Mouse (Mus musculus) MEL (cell line): ENCODE measurements around the gene Dcp1a.

Source experiments
- CHD2 ChIP-seq: IDR thresholded peaks from 2 replicates; pipeline ENCODE4 v1.6.1; 2011; ENCODE audit warnings: low read length, improper control_type of control experiment
- CTCF ChIP-seq, 3 experiments: IDR thresholded peaks in 2 of 3; conservative IDR thresholded peaks in 1 of 3; 2 replicates each; pipeline ENCODE4 v1.5.1; 2011 to 2012; ENCODE audit warnings: low read length in 3 of 3, low read depth in 2 of 3, mild to moderate bottlenecking in 2 of 3, improper control_type of control experiment in 1 of 3, inconsistent platforms in 1 of 3, mixed read lengths in 1 of 3, moderate library complexity in 1 of 3; ENCODE audit not compliant: control insufficient read depth in 1 of 3, insufficient read depth in 1 of 3, poor library complexity in 1 of 3, severe bottlenecking in 1 of 3
- E2F4 ChIP-seq: IDR thresholded peaks from 2 replicates; pipeline ENCODE4 v1.6.1; 2011; ENCODE audit warnings: low read depth, low read length, improper control_type of control experiment, borderline replicate concordance
- EP300 ChIP-seq, 2 experiments: IDR thresholded peaks; 2 replicates each; pipeline ENCODE4 v1.6.1; 2011; ENCODE audit warnings: improper control_type of control experiment in 2 of 2, low read length in 2 of 2, low read depth in 1 of 2, mild to moderate bottlenecking in 1 of 2
- KAT2A ChIP-seq: conservative IDR thresholded peaks from 2 replicates; pipeline ENCODE4 v1.6.1; 2012; ENCODE audit warnings: low read depth, low read length, improper control_type of control experiment, inconsistent platforms
- POLR2A ChIP-seq, 2 experiments: IDR thresholded peaks; 2 replicates each; pipeline ENCODE4 v1.6.1; 2011 to 2012; ENCODE audit warnings: low read length in 2 of 2, mild to moderate bottlenecking in 2 of 2, control low read depth in 1 of 2, improper control_type of control experiment in 1 of 2, low read depth in 1 of 2, moderate library complexity in 1 of 2; ENCODE audit not compliant: control insufficient read depth in 1 of 2, insufficient read depth in 1 of 2, poor library complexity in 1 of 2
- POLR2AphosphoS2 ChIP-seq: IDR thresholded peaks from 2 replicates; pipeline ENCODE4 v1.6.1; 2011; ENCODE audit warnings: low read length, improper control_type of control experiment
- RCOR1 ChIP-seq: IDR thresholded peaks from 2 replicates; pipeline ENCODE4 v1.6.1; 2012; ENCODE audit warnings: low read depth, mild to moderate bottlenecking, inconsistent platforms, low read length, improper control_type of control experiment
- TAL1 ChIP-seq: IDR thresholded peaks from 2 replicates; pipeline ENCODE4 v1.6.1; 2012; ENCODE audit warnings: mild to moderate bottlenecking, inconsistent platforms, low read length, moderate library complexity, mixed read lengths
- TCF12 ChIP-seq: IDR thresholded peaks from 2 replicates; pipeline ENCODE4 v1.6.1; 2014; ENCODE audit warnings: low read depth, mild to moderate bottlenecking, inconsistent platforms, low read length, improper control_type of control experiment, moderate library complexity
- USF2 ChIP-seq, 2 experiments: IDR thresholded peaks; 2 replicates each; pipeline ENCODE4 v1.6.1; 2011 to 2012; ENCODE audit warnings: improper control_type of control experiment in 2 of 2, low read length in 2 of 2, borderline replicate concordance in 1 of 2, inconsistent platforms in 1 of 2, low read depth in 1 of 2, mild to moderate bottlenecking in 1 of 2; ENCODE audit not compliant: insufficient read depth in 1 of 2
- ZC3H11A ChIP-seq: IDR thresholded peaks from 2 replicates; pipeline ENCODE4 v1.6.1; 2012; ENCODE audit warnings: low read depth, mild to moderate bottlenecking, inconsistent platforms, low read length, improper control_type of control experiment

- TF ChIP-seq CHD2 (no peak), CTCF (IDR thresholded peaks at IDR 0.05 in 2 of 3, conservative IDR thresholded peaks at IDR 0.05 in 1 of 3; ENCODE audit: control insufficient read depth in 1 of 3, insufficient read depth in 1 of 3, low read depth in 2 of 3, low read length in 3 of 3, poor library complexity in 1 of 3, severe bottlenecking in 1 of 3) (no peak), TCF12 (no peak), E2F4 (no peak), EP300 (IDR thresholded peaks at IDR 0.05; ENCODE audit: low read depth in 1 of 2, low read length in 2 of 2) (no peak), USF2 (IDR thresholded peaks at IDR 0.05; ENCODE audit: borderline replicate concordance in 1 of 2, insufficient read depth in 1 of 2, low read depth in 1 of 2, low read length in 2 of 2) (0 out of 4 replicates have a peak, but pooled peaks of 1 of the 2 experiments have one; percentile 29), TAL1 (no peak), ZC3H11A (no peak), RCOR1 (no peak), POLR2AphosphoS2 (no peak), KAT2A (no peak; the same call in 1 of the 2 replicates), POLR2A (IDR thresholded peaks at IDR 0.05; ENCODE audit: control insufficient read depth in 1 of 2, insufficient read depth in 1 of 2, low read depth in 1 of 2, low read length in 2 of 2, poor library complexity in 1 of 2) (no peak)
These were observed 96.5 kb downstream of the Dcp1a start for GRCm38 (mm10) chr14:30575791-30576190.
